Mouse (Mus musculus) macrophage (primary cell): Measurements from ENCODE around the gene Cherp. TPM values are rescaled to one million over a fixed set of nuclear protein-coding genes. Genes with fewer than 3 reads are reported as not detected.

ENCODE experiments used
- H3K27ac ChIP-seq: fragments of 350-480 bp; formaldehyde crosslinking; 2 replicates; pipeline ENCODE4 v1.9.0; 2021
- H3K36me3 ChIP-seq: fragments of 350-480 bp; formaldehyde crosslinking; 2 replicates; pipeline ENCODE4 v1.9.0; 2021; ENCODE audit errors: inconsistent target
- H3K4me3 ChIP-seq: fragments of 350-480 bp; formaldehyde crosslinking; 2 replicates; pipeline ENCODE4 v1.9.0; 2021; ENCODE audit errors: inconsistent target
- H3K79me2 ChIP-seq: fragments of 350-480 bp; formaldehyde crosslinking; 2 replicates; pipeline ENCODE4 v1.9.0; 2021; ENCODE audit errors: inconsistent target
- WGBS: methylation state at CpG from one replicate; pipeline ENCODE4 v1.1.7; 2026; ENCODE audit warnings: inconsistent platforms; ENCODE audit not compliant: missing documents; 5-methylcytosine and 5-hydroxymethylcytosine counted together
- polyA plus RNA-seq: library from polyadenylated mRNA; stranded (reverse); fragments of 250-400 nt; gene quantifications from 3 replicates; pipeline ENCODE4 v1.2.4, GENCODE M21; 2018; ENCODE audit warnings: inconsistent platforms

Gene Cherp
- polyA plus RNA-seq, 1 experiment from 2014 or later, result 67.1 TPM

DNA sequence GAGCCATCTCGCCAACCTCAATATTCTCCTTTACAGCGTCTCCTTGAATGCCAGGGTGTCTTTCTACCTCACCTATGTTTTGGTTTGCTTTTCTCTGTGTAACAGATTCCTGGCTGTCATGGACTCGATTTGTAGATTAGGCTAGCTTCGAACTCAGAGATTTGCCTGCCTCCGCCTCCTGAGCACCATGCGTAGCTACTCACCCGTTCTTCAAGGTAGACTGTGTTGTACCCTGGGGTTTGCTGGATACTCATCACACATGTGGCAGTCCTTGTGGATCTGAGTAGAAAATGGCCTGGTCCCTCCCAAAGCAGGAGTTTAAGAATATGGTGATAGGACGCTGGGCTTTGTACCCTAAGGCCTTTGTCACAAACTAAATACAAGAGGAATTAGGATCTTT lies 18.4 kb upstream of the Cherp start:
- WGBS, result 10% methylated on average over 8 of the region's 8 CpGs
- H3K36me3 ChIP-seq, result peaks cover 21% of the 10 kb centered on the region

DNA sequence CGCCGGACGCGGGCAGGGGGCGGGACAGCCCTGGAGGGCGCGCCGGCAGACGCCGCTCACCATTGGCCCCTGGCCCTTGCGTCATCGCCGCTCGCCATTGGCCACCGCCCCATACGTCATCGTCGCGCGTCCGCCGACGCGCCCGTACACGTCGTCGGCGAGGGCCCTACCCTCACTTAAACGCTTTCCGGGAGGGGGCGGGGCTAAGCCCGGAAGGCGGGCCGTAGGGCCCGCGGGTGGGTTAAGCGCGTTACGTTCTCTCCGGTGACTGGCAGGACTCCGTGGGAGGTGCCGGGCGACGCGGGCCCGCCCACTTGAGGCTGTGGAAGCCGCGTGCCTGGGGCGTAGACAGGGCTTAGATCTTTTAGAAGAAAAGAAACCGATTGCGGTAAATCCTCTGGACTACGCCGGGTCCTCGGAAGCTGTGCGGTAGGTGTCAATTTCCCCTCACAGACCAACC lies 17.6 kb upstream of the Cherp start:
- H3K36me3 ChIP-seq, result peaks cover 21% of the 10 kb centered on the region

More for the DNA sequence above, 18.4 kb upstream of the Cherp start:
- H3K79me2 ChIP-seq, result peaks cover 91% of the 10 kb centered on the region
- peak overlapping the region; percentile 69 for H3K27ac ChIP-seq
- peak overlapping the region; percentile 79 for H3K4me3 ChIP-seq

DNA sequence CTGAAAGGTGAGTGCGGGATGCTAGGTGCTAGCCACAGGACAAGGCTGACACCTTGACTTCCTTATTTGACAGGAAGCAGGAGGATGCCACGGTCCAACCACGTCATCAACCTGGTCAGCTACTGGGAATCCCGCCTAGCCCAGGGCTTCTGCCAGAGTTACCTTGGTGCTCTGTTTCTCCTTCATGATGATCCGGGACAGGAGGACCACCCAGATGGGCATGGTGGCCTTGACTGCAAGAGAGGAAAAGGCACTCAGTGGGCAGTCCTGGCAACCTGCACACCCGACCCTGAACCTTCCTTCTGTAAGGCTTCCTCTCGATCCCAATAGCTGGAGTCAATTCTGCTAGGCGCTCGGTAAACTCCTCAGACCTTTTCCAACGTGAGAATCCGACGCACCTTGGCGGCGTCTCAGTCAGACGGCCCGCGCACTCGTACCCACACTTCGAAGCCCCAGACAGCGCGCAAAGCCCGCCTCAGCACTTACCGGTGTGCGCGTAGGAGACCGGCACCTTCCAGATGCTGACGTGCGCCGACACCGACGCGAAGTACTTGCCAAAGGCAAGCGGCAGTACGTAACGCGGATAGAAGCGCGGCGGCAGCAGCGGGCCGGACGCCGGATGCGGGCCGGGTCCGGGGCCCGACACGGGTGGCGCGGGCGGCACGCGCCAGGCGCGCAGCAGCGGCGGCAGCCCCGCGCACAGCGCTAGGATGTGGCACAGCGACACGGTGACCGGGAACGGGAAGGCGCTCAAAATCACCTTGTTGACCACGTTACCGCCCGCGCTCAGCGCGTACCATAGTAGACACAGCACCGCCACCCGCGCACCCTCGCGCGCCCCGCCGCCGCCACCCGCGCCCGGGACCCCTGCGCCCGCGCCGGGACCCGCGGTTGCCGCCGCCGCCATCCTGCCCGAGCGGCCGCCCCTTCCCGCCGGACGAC lies 16.9 kb upstream of the Cherp start, which contains the start of gene Slc35e1:
Slc35e1 (minus strand) TSS at position 935 of the 942 bp plus-strand sequence.
- under 1% methylated on average over 97 of the region's 98 CpGs for whole genome bisulfite sequencing
- Histone ChIP-seq H3K27ac (peak within 1 kb of the TSS; percentile 69), H3K36me3 (peaks cover 20% of the 10 kb centered on the region), H3K4me3 (peak within 1 kb of the TSS; percentile 79), H3K79me2 (peaks cover 82% of the 10 kb centered on the region)

More for the DNA sequence above, 17.6 kb upstream of the Cherp start:
- Histone ChIP-seq H3K27ac (peak overlapping the region; percentile 69), H3K4me3 (peak overlapping the region; percentile 79), H3K79me2 (peaks cover 89% of the 10 kb centered on the region)
- WGBS, result 2% methylated on average over 54 of the region's 56 CpGs

DNA sequence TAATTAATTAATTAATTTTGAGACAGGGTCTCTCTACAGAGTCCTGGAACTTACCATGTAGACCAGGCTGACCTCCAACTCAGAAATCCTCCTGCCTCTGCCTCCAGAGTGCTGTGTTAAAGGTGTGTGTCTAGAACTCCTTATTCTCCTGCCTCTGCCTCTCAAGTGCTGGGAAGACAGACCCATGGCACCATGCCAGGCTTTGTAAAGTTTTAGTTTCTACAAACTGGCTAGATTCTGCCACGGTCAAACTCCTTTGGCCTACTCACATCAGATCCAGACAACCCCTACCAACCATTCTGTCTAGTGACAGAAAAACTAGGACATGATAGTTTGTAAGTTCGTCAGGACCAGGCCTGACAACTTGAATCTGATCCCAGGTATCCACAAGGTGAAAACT lies 16.0 kb upstream of the Cherp start:
- Histone ChIP-seq H3K4me3 (peak overlapping the region; percentile 65; the same call in 1 of the 2 replicates), H3K36me3 (peaks cover 15% of the 10 kb centered on the region), H3K27ac (no peak overlapping the region), H3K79me2 (peaks cover 73% of the 10 kb centered on the region)
- 94% methylated on average over 2 of the region's 2 CpGs for WGBS

DNA sequence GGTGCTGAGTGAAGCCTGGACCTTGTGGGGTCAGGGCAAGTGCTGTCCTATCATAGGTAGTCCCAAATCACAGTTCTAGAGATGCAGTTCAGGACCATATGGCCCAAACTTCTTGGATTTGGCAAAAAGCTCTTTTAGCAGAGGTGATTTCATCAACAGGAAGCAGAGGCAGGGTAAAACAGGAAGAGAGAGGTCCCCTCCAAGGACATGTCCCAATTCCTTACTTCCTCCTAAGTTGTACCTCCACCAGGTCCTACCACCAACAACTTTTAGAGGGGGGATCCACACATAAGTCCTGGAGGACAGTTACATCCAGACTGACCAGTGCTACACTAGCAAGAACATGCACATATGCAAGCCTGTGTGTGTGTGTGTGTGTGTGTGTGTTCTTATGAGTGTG lies 12.0 kb upstream of the Cherp start:
- H3K79me2 ChIP-seq, result peaks cover 53% of the 10 kb centered on the region
- no peak overlapping the region for H3K4me3 ChIP-seq
- peak overlapping the region; percentile 62 for H3K27ac ChIP-seq
- peaks cover 26% of the 10 kb centered on the region for H3K36me3 ChIP-seq

DNA sequence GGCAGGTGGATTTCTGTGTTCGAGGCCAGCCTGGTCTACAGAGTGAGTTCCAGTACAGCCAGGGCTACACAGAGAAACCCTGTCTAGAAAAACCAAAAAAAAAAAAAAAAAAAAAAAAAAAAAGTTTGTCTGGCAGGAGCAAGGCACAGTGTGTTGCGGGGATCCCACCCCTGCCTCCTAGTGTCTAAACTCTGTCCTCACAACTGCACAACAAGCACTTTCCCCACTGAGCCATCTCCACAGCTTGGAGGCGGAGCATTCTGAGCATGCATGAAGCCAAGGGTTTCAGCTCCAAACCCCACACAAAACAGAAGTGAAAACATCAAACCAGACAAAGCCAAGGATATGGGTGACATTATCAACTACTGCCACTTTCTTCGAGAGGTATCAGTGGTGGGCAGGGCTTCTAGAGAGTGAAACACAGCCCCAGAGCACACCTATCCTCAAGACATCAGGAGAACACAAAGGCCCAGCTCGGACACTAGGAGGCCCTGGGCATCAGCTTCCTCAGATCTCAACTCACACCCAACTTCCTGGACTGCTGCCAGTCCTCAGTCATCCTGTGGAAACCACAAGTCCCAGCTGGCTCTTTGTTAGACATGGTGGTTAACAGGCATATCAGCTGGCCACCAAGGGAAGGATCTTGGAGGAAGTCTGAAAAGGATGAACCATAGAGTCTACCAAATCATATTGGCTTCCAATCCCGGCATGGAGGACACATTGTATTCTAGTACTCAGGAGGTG lies 10.6 kb upstream of the Cherp start:
- WGBS, result 39% methylated on average over 6 of the region's 6 CpGs
- Histone ChIP-seq H3K79me2 (peaks cover 39% of the 10 kb centered on the region), H3K36me3 (peaks cover 31% of the 10 kb centered on the region), H3K27ac (peak overlapping the region; percentile 62), H3K4me3 (no peak overlapping the region)

DNA sequence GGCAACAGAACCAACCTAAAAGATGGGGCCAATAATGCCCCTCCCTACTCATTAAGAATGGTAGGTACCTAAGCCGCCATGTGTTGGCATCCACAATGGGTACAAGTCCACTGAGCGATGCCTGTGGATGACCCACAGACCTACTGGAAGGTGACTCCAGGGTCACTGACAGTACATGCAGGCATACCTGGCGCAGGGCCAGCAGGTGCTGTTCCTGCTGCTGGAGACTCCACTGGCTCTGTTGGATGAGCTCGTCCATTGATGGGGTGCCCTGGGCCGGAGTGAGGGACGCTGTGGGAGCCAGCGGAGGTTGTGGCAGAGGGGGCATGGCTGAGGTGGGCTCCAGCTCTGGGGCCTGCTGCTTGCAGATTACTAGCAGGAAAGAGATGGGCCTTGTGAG lies 4.3 kb downstream of the Cherp start:
- no peak overlapping the region for H3K27ac ChIP-seq
- 96% methylated on average over 7 of the region's 7 CpGs for WGBS
- peaks cover 46% of the 10 kb centered on the region for H3K79me2 ChIP-seq
- H3K36me3 ChIP-seq, result peaks cover 59% of the 10 kb centered on the region
- H3K4me3 ChIP-seq, result no peak overlapping the region

DNA sequence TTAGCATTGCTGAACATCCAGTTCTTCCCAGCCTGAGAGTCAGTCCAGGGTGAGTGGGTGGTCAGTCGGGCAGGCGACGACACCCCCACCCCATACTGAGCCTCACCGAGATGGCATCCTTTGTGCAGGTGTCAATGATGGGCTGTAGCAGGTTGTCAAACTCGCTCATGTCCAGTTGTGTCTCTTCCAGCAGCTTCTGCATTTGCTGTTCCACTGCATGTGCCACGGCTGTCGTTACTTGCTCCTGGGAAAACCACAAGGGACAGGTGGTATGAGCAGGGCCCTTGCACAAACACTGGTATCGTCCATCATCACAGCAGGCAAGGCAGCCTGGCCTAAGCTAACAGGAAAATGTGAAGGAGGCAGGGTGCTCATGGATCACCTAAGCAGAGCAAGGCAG lies 5.0 kb downstream of the Cherp start:
- no peak overlapping the region for H3K4me3 ChIP-seq
- H3K79me2 ChIP-seq, result peaks cover 46% of the 10 kb centered on the region
- no peak overlapping the region for H3K27ac ChIP-seq
- H3K36me3 ChIP-seq, result peaks cover 66% of the 10 kb centered on the region
- WGBS, result 93% methylated on average over 8 of the region's 8 CpGs

DNA sequence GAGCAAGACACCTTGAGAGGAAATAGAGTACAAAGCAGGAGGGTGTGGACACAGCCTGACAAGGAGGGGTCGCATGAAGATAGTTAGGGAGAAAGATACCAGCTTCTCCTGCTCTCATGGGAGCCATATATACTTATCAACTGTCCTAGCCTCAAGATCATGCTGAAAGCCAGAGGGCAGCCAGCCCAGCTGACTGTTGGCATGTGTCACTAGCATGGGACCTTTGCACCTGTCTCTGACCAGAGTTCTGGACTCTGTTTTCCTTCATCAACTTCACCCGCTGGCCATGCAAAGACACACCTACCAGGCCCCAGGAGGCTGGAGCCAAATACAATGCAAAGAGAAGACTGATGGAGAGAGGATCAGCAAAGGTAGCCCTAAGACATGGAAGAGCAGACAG lies 5.8 kb downstream of the Cherp start:
- Histone ChIP-seq H3K4me3 (no peak overlapping the region), H3K79me2 (peaks cover 44% of the 10 kb centered on the region), H3K36me3 (peaks cover 72% of the 10 kb centered on the region), H3K27ac (no peak overlapping the region)
- 96% methylated on average over 2 of the region's 2 CpGs for WGBS

DNA sequence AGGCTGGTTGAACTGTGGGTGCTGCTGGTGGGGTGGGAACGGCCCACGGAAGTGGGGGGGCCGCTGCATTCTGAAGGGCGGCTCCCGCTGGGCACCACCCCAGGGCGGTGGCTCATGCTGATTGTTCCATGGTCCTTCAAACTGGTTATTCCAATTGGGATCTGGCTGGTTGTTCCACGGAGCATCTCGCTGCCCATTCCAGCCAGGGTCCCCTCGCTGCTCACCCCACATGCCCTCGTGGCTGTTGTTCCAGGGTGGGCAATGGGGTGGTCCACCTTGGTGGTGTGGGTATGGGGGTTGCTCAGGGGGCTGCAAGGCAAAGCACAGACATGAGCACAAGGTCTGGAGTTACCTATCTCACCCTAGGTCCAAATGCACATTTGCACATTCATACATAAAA lies 10.8 kb downstream of the Cherp start:
- peaks cover 93% of the 10 kb centered on the region for H3K36me3 ChIP-seq
- WGBS, result 96% methylated on average over 10 of the region's 10 CpGs
- H3K79me2 ChIP-seq, result no peaks in the 10 kb centered on the region
- H3K4me3 ChIP-seq, result no peak overlapping the region
- H3K27ac ChIP-seq, result no peak overlapping the region

DNA sequence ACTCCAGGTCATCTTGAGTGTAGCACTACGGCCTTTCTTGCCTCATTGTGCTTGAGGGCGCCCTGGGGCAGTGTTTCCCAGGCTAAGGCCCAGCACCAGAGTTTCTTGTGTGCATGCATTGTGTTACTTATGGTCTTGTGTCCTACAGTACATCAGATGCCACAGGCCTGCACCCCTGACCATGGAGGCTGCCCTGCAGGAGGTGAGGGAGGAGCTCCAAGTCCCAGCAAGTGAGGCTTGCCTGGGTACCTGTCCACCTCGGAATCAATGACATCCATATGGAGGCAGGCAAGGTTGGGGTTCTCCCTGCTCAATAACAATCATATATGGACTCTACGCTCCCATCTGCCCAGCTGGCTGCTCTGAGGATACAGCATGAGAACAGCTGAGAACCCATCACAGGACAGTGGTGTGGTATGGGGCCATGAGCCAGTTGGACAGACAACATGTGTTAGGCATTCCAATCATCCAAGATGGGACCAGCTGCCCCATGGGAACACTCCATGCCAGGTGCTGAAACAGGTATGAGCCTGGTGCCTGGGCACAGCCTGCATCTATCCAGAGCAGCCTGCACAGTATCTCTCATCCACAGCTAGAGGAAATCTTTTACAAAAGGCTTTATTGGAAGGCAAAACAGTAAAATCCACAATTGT lies 15.0 kb downstream of the Cherp start:
- H3K27ac ChIP-seq, result no peak overlapping the region
- no peak overlapping the region for H3K4me3 ChIP-seq
- peaks cover 61% of the 10 kb centered on the region for H3K36me3 ChIP-seq
- H3K79me2 ChIP-seq, result no peaks in the 10 kb centered on the region
- WGBS, result 93% methylated on average over 4 of the region's 4 CpGs

DNA sequence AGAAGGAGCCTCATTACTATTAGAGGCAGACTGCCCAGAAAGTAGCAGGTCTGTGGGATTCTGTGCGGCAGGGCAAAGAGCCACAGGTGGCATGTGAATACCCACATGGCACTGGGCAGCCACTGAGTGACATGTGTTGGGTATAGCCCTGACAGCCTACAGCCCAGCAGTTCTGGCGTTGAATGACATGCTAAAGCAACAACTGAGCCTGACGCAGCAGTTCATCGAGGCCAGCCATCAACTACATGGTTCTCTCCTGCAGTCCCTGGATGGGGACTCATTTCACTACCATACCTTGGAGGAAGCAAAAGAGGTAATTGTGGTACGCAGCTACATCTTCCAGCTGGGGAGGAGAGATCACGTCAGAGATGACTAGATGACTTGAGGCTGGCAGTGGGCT lies 16.6 kb downstream of the Cherp start:
- Histone ChIP-seq H3K36me3 (peaks cover 55% of the 10 kb centered on the region), H3K4me3 (no peak overlapping the region), H3K79me2 (no peaks in the 10 kb centered on the region), H3K27ac (no peak overlapping the region)
- WGBS, result 98% methylated on average over 6 of the region's 6 CpGs

DNA sequence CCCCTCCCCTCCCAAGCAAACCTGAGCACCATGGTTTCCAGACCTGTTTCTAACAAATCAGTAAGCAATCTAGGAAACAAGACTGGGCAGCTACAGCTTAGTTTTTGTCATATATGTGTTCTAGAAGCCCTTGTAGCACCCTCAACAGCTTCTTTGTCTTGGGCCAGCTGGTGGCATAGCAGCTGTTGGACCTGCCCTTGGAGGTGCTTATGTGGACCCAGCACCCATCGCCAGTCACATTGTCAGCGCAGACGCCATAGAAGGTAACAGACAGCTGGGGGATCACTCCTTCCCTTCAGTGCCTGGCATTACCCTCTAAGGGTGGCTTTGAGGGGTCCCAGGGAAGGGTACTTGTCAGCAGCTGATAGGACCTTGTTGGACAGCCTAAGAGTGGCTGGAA lies 17.2 kb downstream of the Cherp start:
- no peak overlapping the region for H3K4me3 ChIP-seq
- peaks cover 53% of the 10 kb centered on the region for H3K36me3 ChIP-seq
- H3K27ac ChIP-seq, result no peak overlapping the region
- no peaks in the 10 kb centered on the region for H3K79me2 ChIP-seq
- 94% methylated on average over 3 of the region's 3 CpGs for WGBS

DNA sequence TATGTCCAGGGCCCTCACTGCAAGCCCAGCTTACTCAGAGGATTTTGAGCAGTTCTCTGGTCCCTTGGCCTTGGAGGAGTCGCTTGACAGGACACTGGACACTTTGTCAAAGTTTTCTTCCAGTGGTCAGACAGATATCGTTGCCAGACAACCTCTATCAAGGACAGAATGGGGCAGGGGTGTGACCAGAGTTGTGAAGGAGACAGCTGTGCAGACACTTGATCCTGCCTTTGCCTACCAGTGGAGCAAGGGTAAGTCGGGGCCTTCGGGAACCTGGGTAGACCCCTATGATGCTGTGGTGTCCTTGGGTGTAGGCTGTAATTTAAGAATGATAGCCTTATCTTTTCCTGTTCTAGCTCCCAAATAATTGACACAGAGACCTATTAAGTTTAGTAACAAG lies 19.7 kb downstream of the Cherp start:
- Histone ChIP-seq H3K27ac (no peak overlapping the region), H3K79me2 (no peaks in the 10 kb centered on the region), H3K36me3 (peaks cover 42% of the 10 kb centered on the region), H3K4me3 (no peak overlapping the region)
- WGBS, result 98% methylated on average over 4 of the region's 4 CpGs
